ENCODE assay signal across 17 mouse cellular contexts in the genomic region with DNA sequence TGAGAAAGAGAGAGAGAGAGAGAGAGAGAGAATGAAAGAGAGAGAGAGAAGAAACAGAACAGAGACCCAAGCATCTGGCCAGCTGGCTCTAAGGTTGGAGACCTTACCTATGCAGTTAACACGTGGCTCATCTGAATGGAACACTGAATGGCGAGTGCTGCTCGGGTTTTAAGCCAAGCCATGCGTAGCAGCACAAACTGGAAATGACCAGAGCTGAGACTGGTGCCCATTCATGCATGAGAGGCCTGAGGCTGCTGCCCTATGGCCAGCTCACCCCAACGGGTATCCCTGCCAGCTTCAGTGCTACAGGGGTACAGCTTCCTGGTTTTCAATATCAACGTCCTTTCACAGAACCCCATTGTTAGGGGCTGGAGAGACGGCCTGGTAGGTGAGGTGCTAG. TPM values are rescaled to one million over a fixed set of nuclear protein-coding genes. Genes with fewer than 3 reads are reported as not detected.
"Had no signal": no experiment of that assay in that cellular context is flagged by ENCODE, and none has a peak within 500 bp of the region (broad histone marks: within the 10 kb centered on the region; RNA-seq: fewer than 3 reads in every experiment).

No protein-coding gene starts in this region.

- DNase-seq: liver, embryonic 13.5 days; liver, postnatal 0 days; lung, postnatal 14 days; thymus, adult 2 months; thymus, postnatal 25 days had no signal

- H3K4me3 ChIP-seq: left cerebral cortex, adult 2 months; limb, embryonic 15.5 days; liver, embryonic 13.5 days; lung, embryonic 15.5 days; megakaryocyte, embryonic 14.5 days; midbrain, embryonic 15.5 days; neural tube, embryonic 12.5 days; stomach, embryonic 15.5 days had no signal

- H3K27ac ChIP-seq: left cerebral cortex, adult 2 months; limb, embryonic 15.5 days; liver, embryonic 13.5 days; lung, embryonic 15.5 days; macrophage; midbrain, embryonic 15.5 days; neural tube, embryonic 12.5 days; stomach, embryonic 15.5 days had no signal

- H3K9me3 ChIP-seq: limb, embryonic 15.5 days; liver, embryonic 13.5 days; lung, embryonic 15.5 days; midbrain, embryonic 15.5 days; neural tube, embryonic 12.5 days; stomach, embryonic 15.5 days had no signal

- H3K9ac ChIP-seq: limb, embryonic 15.5 days; liver, embryonic 13.5 days; liver, postnatal 0 days; lung, embryonic 15.5 days; midbrain, embryonic 15.5 days; neural tube, embryonic 12.5 days; stomach, embryonic 15.5 days had no signal

- H3K27me3 ChIP-seq: liver, embryonic 13.5 days; lung, embryonic 15.5 days; midbrain, embryonic 15.5 days; stomach, embryonic 15.5 days had no signal

- H3K4me1 ChIP-seq: limb, embryonic 15.5 days; megakaryocyte, embryonic 14.5 days; neural tube, embryonic 12.5 days; stomach, embryonic 15.5 days had no signal

- H3K36me3 ChIP-seq: limb, embryonic 15.5 days; liver, embryonic 13.5 days; lung, embryonic 15.5 days; midbrain, embryonic 15.5 days; neural tube, embryonic 12.5 days; stomach, embryonic 15.5 days had no signal

- ATAC-seq: liver, postnatal 0 days; midbrain, embryonic 15.5 days had no signal

- H3K4me2 ChIP-seq: limb, embryonic 15.5 days; liver, embryonic 13.5 days; lung, embryonic 15.5 days; midbrain, embryonic 11.5 days; midbrain, embryonic 15.5 days; neural tube, embryonic 12.5 days; stomach, embryonic 15.5 days had no signal

RNA-seq across cellular contexts. Expression of gene Pcnx2, which starts 43.7 kb away (rescaled TPM):
- total RNA-seq: monocyte, adult 5-6 weeks; neutrophil, adult 5-6 weeks had no signal
- polyA plus RNA-seq: limb, embryonic 11.5 days; macrophage had no signal

RNA-seq across cellular contexts. Expression of gene Map3k21, which starts 55.9 kb away (rescaled TPM):
- total RNA-seq: monocyte, adult 5-6 weeks; neutrophil, adult 5-6 weeks had no signal
- polyA plus RNA-seq: limb, embryonic 11.5 days; macrophage had no signal
